Mouse (Mus musculus) layer of hippocampus, adult 11-12 months (tissue): Measurements from ENCODE around the gene Aldh3b1.
"Not testable (repeated sequence)": the region's sequence is repeated elsewhere in the genome, so short reads cannot be mapped to it uniquely, and the experiment has no call there.

Experiments used
- DNase-seq: peaks from one replicate; pipeline ENCODE4 v3.0.0; 2022; ENCODE audit warnings: low spot score

The Aldh3b1 gene

GRCm38 (mm10) chr19:3929211-3929941 is at the start of gene Aldh3b1:
Aldh3b1 (minus strand) TSS chr19:3929808.
- DNase-seq: peak; percentile 83

GRCm38 (mm10) chr19:3975866-3976265 is 46.3 kb upstream of the Aldh3b1 start:
- DNase-seq: no peak

GRCm38 (mm10) chr19:3974608-3975007 is 45.0 kb upstream of the Aldh3b1 start:
- not testable (repeated sequence) for DNase-seq

GRCm38 (mm10) chr19:3972229-3972628 is 42.6 kb upstream of the Aldh3b1 start, which contains the start of gene Aldh3b2:
Aldh3b2 (plus strand) TSS chr19:3972328.
- DNase-seq: no peak

GRCm38 (mm10) chr19:3967258-3967657 is 37.6 kb upstream of the Aldh3b1 start:
- no peak for DNase-seq

GRCm38 (mm10) chr19:3966330-3967075 is 36.9 kb upstream of the Aldh3b1 start:
- DNase-seq: no peak

- no peak for DNase-seq
These were observed 34.4 kb upstream of the Aldh3b1 start for GRCm38 (mm10) chr19:3964030-3964429.

- no peak for DNase-seq
These were observed 32.9 kb upstream of the Aldh3b1 start for GRCm38 (mm10) chr19:3962469-3962868.

GRCm38 (mm10) chr19:3961805-3962204 is 32.2 kb upstream of the Aldh3b1 start:
- DNase-seq: not testable (repeated sequence)

- no peak for DNase-seq
These were observed 30.6 kb upstream of the Aldh3b1 start for GRCm38 (mm10) chr19:3960211-3960610.

GRCm38 (mm10) chr19:3959030-3959429 is 29.4 kb upstream of the Aldh3b1 start:
- DNase-seq: no peak

GRCm38 (mm10) chr19:3958470-3958869 is 28.9 kb upstream of the Aldh3b1 start, which contains the start of gene Aldh3b3:
Aldh3b3 (plus strand) TSS chr19:3958645.
- no peak for DNase-seq

- not testable (repeated sequence) for DNase-seq
These were observed 27.9 kb upstream of the Aldh3b1 start for GRCm38 (mm10) chr19:3957296-3958036.

- DNase-seq: no peak
These were observed 26.2 kb upstream of the Aldh3b1 start for GRCm38 (mm10) chr19:3955804-3956203.

- no peak for DNase-seq
These were observed 25.4 kb upstream of the Aldh3b1 start for GRCm38 (mm10) chr19:3955033-3955432.

- no peak for DNase-seq
These were observed 22.5 kb upstream of the Aldh3b1 start for GRCm38 (mm10) chr19:3952099-3952498.

- DNase-seq: no peak
These were observed 21.9 kb upstream of the Aldh3b1 start for GRCm38 (mm10) chr19:3951461-3951860.

- DNase-seq: no peak
These were observed 20.7 kb upstream of the Aldh3b1 start for GRCm38 (mm10) chr19:3950331-3950730.

GRCm38 (mm10) chr19:3948546-3948945 is 18.9 kb upstream of the Aldh3b1 start:
- DNase-seq: no peak

GRCm38 (mm10) chr19:3947813-3948212 is 18.2 kb upstream of the Aldh3b1 start:
- DNase-seq: no peak

GRCm38 (mm10) chr19:3946715-3947114 is 17.1 kb upstream of the Aldh3b1 start:
- DNase-seq: peak; percentile 71

- no peak for DNase-seq
These were observed 16.4 kb upstream of the Aldh3b1 start for GRCm38 (mm10) chr19:3945872-3946564.
